Mouse (Mus musculus) limb, embryonic 14.5 days (tissue): ENCODE measurements around the gene Knstrn. TPM values are rescaled to one million over a fixed set of nuclear protein-coding genes. Genes with fewer than 3 reads are reported as not detected.

ENCODE experiments used
- ATAC-seq: fragments of 200-750 bp; cut with Nextera tagmentation; 2 replicates; pipeline ENCODE4 v1.8.0; 2017; ENCODE audit warnings: low read depth, moderate number of reproducible peaks, moderate TSS enrichment; ENCODE audit not compliant: low FRiP score
- DNase-seq: peaks from one replicate; pipeline ENCODE4 v3.0.0-alpha.2; 2015; ENCODE audit warnings: low spot score
- H3K27ac ChIP-seq: fragments of 300-500 bp; sonication (generic); replicated peaks from 2 replicates; pipeline ENCODE4 v1.5.1; 2014; ENCODE audit warnings: low read depth, mild to moderate bottlenecking, low read length, moderate library complexity, mixed read lengths
- H3K27me3 ChIP-seq: fragments of 300-500 bp; sonication (generic); 2 replicates; pipeline ENCODE4 v1.6.1; 2014; ENCODE audit warnings: low read length, mixed read lengths; ENCODE audit not compliant: control insufficient read depth, insufficient read depth
- H3K36me3 ChIP-seq: fragments of 300-500 bp; sonication (generic); 2 replicates; pipeline ENCODE4 v1.6.1; 2014; ENCODE audit warnings: mild to moderate bottlenecking, low read length, moderate library complexity, mixed read lengths; ENCODE audit not compliant: control insufficient read depth, insufficient read depth
- H3K4me1 ChIP-seq: fragments of 300-500 bp; sonication (generic); 2 replicates; pipeline ENCODE4 v1.6.1; 2014; ENCODE audit warnings: antibody characterized with exemption, low read length, mixed read lengths; ENCODE audit not compliant: control insufficient read depth, insufficient read depth
- H3K4me2 ChIP-seq: fragments of 300-500 bp; sonication (generic); replicated peaks from 2 replicates; pipeline ENCODE4 v1.6.1; 2014; ENCODE audit warnings: low read depth, mild to moderate bottlenecking, low read length, moderate library complexity; ENCODE audit not compliant: severe bottlenecking
- H3K4me3 ChIP-seq: fragments of 300-500 bp; sonication (generic); replicated peaks from 2 replicates; pipeline ENCODE4 v1.5.1; 2014; ENCODE audit warnings: low read length
- H3K9ac ChIP-seq: fragments of 300-500 bp; sonication (generic); 2 replicates; pipeline ENCODE4 v1.6.1; 2014; ENCODE audit warnings: mild to moderate bottlenecking, low read depth, low read length, moderate library complexity; ENCODE audit not compliant: severe bottlenecking
- H3K9me3 ChIP-seq: fragments of 300-500 bp; sonication (generic); 2 replicates; pipeline ENCODE4 v1.6.1; 2016; ENCODE audit warnings: low read length; ENCODE audit not compliant: control insufficient read depth
- POLR2A ChIP-seq: fragments of 200-500 bp; IDR thresholded peaks from 2 replicates; pipeline ENCODE4 v1.8.0; 2012; ENCODE audit warnings: inconsistent platforms, mild to moderate bottlenecking, moderate library complexity, borderline replicate concordance; ENCODE audit not compliant: insufficient read depth, insufficient read length; ENCODE audit errors: extremely low read depth
- WGBS: fragments of 180-500 bp; shearing (Covaris S2); extraction: QIAGEN DNeasy Blood & Tissue Kit; methylation state at CpG from one replicate; pipeline ENCODE4 v1.1.7; 2014; 5-methylcytosine and 5-hydroxymethylcytosine counted together
- polyA plus RNA-seq, 2 experiments: library from polyadenylated mRNA; depleted of rRNA in 1 of 2; stranded (reverse) in 1 of 2; unstranded in 1 of 2; fragments of >200 nt; fragmentation: Nextera tagmentation in 1 of 2; extraction: Ambion mirVana in 1 of 2; gene quantifications; 2 replicates each; pipeline versions ENCODE4 v1.2.1 to v1.2.3; 2012 to 2014

Gene Knstrn
- polyA plus RNA-seq, 2 experiments = 67.0 to 81.3 TPM

GRCm38 (mm10) chr2:118861454-118862339 is 47.9 kb downstream of the Knstrn start, which contains the start of gene Ivd:
TSS of gene Ivd (plus strand) at chr2:118861954.
- Histone ChIP-seq H3K9me3 (no peaks in the 10 kb centered on the region), H3K36me3 (no peaks in the 10 kb centered on the region), H3K9ac (peak within 1 kb of the TSS; percentile 82), H3K4me2 (peak within 1 kb of the TSS; percentile 66), H3K4me3 (peak within 1 kb of the TSS; percentile 72), H3K27ac (peak within 1 kb of the TSS; percentile 77), H3K4me1 (peaks cover 7% of the 10 kb centered on the region; the same call in 1 of the 2 replicates), H3K27me3 (no peaks in the 10 kb centered on the region)
- WGBS = under 1% methylated on average over 34 of the region's 34 CpGs
- TF ChIP-seq POLR2A = peak; percentile 83; the same call in 1 of the 2 replicates
- peak; percentile 97 for DNase-seq
- peak; percentile 100 for ATAC-seq

DNA sequence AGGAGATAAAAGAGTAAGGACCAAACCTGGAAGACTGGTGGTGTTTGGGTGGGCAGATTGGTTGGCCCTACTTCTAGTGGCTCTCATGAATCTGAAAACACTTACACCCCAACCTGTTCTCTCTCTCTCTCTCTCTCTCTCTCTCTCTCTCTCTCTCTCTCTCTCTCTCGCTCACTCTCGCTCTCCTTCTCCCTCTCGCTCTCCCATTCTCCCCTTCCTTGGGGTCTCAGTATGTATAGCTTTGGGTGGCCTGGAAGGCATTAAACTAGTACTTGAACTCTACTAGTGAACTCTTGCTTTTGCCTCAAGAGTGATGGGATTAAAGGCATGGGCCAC is 48.5 kb downstream of the Knstrn start:
- no peak overlapping the region; the same call in 1 of the 2 replicates for H3K27ac ChIP-seq

GRCm38 (mm10) chr2:118870601-118871000 is 56.8 kb downstream of the Knstrn start:
- H3K27ac ChIP-seq = no peak overlapping the region
- no peak for DNase-seq

More for the DNA sequence above, 48.5 kb downstream of the Knstrn start:
- TF ChIP-seq POLR2A = no peak
- DNase-seq (no peak), ATAC-seq (no peak)
- Histone ChIP-seq H3K36me3 (no peaks in the 10 kb centered on the region), H3K4me3 (peak overlapping the region; percentile 72), H3K9me3 (no peaks in the 10 kb centered on the region), H3K4me2 (peak overlapping the region; percentile 66), H3K4me1 (peaks cover 7% of the 10 kb centered on the region; the same call in 1 of the 2 replicates), H3K27me3 (no peaks in the 10 kb centered on the region), H3K9ac (peak overlapping the region; percentile 82)
- 19% methylated on average over 3 of the region's 3 CpGs for WGBS

DNA sequence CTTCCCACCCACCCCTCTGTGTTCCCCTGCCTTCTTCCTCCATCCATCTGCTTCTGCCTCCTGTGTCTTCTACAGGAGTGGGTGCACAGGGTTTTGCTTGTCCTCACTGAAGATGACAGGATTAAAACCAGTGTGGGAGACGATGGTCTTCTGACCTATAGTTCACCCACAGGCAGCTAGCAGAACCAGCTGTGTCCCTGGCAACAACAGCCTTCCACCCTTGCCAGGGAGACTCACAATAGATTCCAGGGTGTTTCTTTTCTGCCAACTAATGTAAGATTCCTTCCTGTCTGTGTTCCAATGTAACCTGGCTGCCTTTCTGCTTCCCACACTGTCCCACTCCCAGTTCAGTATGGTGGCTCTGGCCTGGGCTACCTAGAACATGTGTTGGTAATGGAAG is 57.2 kb downstream of the Knstrn start:
- H3K27ac ChIP-seq = no peak overlapping the region
- H3K4me1 ChIP-seq = no peaks in the 10 kb centered on the region
- no peak overlapping the region for H3K9ac ChIP-seq
- DNase-seq (no peak), ATAC-seq (no peak)
- H3K9me3 ChIP-seq = no peaks in the 10 kb centered on the region
- no peaks in the 10 kb centered on the region for H3K27me3 ChIP-seq
- H3K36me3 ChIP-seq = peaks cover 54% of the 10 kb centered on the region
- TF ChIP-seq POLR2A = no peak
- no peak overlapping the region for H3K4me3 ChIP-seq
- no peak overlapping the region for H3K4me2 ChIP-seq
- WGBS = 75% methylated on average over 1 of the region's 1 CpGs

More at GRCm38 (mm10) chr2:118870601-118871000, 56.8 kb downstream of the Knstrn start:
- no peak overlapping the region for H3K4me2 ChIP-seq
- 87% methylated on average over 3 of the region's 3 CpGs for whole genome bisulfite sequencing
- H3K4me1 ChIP-seq = no peaks in the 10 kb centered on the region
- no peak for ATAC-seq
- no peak overlapping the region for H3K9ac ChIP-seq
- H3K27me3 ChIP-seq = no peaks in the 10 kb centered on the region
- no peaks in the 10 kb centered on the region for H3K9me3 ChIP-seq
- no peak overlapping the region for H3K4me3 ChIP-seq
- H3K36me3 ChIP-seq = peaks cover 50% of the 10 kb centered on the region
- no peak for TF ChIP-seq POLR2A

DNA sequence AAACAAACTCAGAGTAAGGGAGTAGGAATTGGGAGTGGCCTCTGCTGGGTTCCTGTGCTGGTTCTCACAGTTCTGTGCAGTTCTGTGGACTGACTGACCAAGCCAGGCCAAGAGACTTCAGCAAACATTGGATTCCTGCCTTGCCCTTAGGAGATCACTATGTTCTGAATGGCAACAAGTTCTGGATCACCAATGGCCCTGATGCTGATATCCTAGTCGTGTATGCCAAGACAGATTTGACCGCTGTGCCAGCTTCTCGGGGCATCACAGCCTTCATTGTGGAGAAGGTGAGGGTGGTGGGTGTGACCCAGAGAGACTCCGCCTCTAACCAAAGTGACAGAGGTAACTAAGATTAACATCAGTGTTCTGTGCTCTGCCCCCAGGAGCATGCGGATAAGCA is 59.2 kb downstream of the Knstrn start:
- no peak for DNase-seq
- Histone ChIP-seq H3K27me3 (no peaks in the 10 kb centered on the region), H3K4me1 (no peaks in the 10 kb centered on the region), H3K4me3 (no peak overlapping the region), H3K9ac (no peak overlapping the region), H3K9me3 (no peaks in the 10 kb centered on the region), H3K4me2 (no peak overlapping the region), H3K36me3 (peaks cover 70% of the 10 kb centered on the region), H3K27ac (no peak overlapping the region)
- ATAC-seq = no peak
- 91% methylated on average over 5 of the region's 5 CpGs for WGBS
- no peak for TF ChIP-seq POLR2A
